Mouse (Mus musculus): ENCODE measurements around the gene Nprl2.

Nprl2 gene

GRCm38 (mm10) chr9:107553541-107554318 lies 11.7 kb downstream of the Nprl2 start:
- peak; percentile 40 for DNase-seq (ENCODE audit: low read depth)

GRCm38 (mm10) chr9:107554319-107554825 lies 12.3 kb downstream of the Nprl2 start:
- DNase-seq (ENCODE audit: low read depth), result peak; percentile 99

DNA sequence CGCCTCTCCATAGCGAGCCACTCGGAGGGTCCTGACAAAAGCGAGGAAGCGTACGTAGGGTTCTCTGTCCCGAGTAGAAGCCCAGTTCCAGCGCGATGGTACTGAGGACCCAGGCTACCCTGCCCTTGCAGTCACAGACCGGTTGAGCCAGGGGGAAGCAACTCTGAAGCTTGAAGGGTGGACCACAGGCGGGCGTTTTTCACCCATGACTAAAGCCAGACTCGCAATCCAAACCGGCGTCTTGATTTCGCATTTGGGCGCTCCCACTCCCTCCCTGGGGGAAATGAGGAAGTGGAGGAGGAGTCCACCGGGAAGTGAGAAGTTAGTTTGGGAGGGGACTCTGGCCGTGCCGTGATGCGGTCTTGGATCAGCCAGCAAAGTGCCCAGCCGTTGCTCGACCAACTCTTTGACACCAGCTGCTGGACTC lies 13.0 kb downstream of the Nprl2 start:
- peak; percentile 75 for DNase-seq (ENCODE audit: low read depth)

DNA sequence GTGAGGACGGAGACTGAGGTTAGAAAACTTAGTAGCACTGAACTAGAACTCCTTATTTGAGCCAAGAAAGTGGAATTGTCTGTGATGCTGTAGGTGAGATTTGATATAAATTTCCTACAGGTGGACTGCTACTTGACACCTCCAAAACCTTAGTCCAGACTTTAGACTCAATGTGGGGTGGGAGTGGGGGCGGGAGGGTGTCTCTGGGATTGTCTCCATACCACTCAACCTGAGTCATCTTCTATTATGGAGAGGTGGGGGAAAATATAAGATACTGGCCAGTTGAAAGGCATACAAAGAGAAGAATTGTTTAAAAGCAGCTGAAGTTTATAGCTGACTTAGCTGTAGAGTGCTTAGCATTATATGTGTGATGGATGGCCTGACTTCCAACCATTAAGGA lies 13.7 kb downstream of the Nprl2 start:
- no peak for DNase-seq (ENCODE audit: low read depth)

DNA sequence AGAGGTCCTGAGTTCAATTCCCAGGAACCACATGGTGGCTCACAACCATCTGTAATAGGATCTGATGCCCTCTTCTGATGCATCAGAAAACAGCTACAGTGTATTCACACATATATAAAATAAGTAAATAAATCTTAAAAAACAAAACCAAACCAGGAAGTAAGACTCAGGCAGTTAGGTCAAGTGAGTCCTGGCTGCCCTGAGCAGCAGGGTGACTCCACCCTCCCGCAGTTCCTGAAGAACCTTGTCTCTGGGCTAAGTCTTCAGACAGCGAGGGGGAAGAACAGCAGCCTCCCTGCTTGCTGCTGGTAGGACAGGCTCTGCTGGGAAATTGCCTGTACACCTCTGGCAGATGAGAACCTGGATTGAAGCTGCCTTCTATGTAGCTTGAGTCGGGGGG lies 14.3 kb downstream of the Nprl2 start:
- peak; percentile 42 for DNase-seq (ENCODE audit: low read depth)

DNA sequence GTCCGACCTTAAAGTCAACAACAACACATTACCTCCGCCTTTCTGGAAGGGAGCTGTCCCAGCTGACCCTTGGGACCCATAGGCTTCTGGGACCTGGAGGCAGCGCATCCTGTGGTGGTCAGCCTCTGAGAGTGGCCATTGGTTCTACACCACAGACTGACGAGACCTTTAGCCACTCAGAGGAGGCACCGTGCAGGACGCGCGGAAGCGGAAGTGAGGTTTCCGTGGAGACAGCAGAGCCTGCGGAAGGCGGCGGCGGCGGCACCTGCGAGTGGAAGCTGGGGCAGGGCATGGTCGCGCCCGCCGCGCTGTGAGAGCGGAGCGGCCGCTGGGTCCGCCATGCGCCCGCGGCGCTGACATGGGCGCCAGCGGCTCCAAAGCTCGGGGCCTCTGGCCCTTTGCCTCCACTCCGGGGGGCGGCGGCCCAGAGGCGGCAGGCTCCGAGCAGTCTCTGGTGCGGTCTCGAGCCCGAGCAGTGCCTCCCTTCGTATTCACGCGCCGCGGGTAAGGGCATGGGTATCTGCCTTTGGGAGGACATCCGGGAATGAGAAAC lies 21.1 kb downstream of the Nprl2 start, which contains the start of gene Tusc2:
Tusc2 (plus strand) TSS at position 227 of the 553 bp plus-strand sequence.
- peak; percentile 96 for DNase-seq (ENCODE audit: low read depth)

DNA sequence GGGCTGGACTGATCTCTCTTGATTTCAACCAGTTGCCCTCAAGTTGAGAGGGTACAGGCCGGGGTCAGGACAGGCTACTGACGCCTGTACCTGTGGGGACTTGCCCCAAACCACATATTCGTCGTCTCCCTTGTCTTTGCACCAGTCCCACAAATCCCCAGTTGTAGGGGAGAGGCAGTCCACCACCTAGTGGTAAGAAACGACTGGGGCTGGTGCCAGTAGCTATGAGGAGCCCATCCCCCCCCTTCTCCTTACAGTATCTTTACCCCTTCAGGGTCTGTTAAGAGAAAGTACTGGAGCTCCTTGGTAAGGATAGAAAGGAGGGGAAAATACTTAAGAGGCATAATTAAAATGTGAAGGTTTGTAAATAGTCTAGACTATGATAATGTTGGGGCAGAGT lies 23.5 kb downstream of the Nprl2 start:
- peak; percentile 35 for DNase-seq (ENCODE audit: low read depth)

DNA sequence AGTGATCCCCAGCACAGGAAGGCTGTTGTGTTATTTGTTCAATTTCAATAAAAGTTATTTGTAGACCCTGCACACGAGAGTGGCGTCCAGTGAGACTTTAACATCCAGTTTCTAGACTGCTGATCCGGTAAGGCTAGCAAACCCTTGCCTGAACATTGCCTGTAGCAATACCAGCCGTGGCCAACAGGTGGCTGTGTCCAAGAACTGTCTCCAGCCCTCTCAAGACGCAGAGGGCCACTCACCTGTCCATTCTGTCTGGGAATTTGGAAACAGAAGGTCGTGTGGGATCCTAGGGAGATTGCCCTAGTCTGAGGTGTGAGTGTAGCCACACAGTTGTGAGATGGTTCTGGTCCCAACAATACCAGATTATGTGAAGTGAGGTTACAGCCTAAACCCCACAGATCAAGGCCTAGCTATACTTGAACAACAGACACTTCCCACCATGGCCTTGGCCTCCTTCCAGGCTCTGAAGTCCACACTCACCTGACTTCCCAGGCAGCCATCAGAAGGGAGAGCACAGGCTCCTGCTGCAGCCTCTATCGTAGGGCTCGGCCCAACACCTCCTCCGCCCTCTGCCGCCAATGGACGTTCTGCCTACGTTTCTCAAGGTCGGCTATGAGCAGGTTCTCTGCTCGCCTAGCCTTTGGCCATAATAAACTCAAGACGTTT lies 24.1 kb downstream of the Nprl2 start:
- peak; percentile 79 for DNase-seq (ENCODE audit: low read depth)

- DNase-seq (ENCODE audit: low read depth), result no peak
Measured at GRCm38 (mm10) chr9:107566855-107567254, 24.8 kb downstream of the Nprl2 start.

DNA sequence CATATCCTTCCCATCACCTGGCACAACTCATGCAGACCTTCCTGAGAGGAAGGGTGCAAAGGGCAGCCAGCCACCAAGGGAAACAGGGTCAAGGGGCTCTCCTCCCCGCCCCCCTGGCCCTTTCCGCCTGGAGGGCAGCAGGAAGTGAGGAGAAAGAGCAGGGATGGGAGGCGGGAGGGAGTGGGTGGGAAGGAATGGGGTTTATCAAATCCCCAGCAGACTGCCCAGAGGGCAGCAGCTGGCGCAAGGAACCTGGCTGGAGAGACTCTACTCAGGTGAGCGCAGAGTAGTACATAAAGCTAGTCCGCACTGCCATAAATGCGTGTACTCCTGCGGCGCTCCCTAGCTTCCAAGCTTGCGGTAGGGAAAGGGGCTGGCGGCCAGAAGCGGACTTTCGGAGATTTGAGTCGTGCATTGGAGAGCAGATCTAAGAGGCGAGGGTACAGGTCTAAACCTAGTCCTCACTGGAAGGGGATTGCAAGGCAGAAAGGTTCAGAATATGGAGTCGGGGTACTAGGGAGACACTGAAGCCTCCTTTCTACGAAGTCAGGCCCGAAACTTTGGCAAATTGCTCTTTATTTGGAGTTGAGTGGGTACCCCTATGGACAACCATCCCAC lies 25.8 kb downstream of the Nprl2 start, which contains the start of gene Hyal2:
Hyal2 (plus strand) TSS at position 244 of the 618 bp plus-strand sequence.
- DNase-seq (ENCODE audit: low read depth), result no peak

- DNase-seq (ENCODE audit: low read depth), result peak; percentile 92
Measured at GRCm38 (mm10) chr9:107568331-107569261, 26.6 kb downstream of the Nprl2 start.

DNA sequence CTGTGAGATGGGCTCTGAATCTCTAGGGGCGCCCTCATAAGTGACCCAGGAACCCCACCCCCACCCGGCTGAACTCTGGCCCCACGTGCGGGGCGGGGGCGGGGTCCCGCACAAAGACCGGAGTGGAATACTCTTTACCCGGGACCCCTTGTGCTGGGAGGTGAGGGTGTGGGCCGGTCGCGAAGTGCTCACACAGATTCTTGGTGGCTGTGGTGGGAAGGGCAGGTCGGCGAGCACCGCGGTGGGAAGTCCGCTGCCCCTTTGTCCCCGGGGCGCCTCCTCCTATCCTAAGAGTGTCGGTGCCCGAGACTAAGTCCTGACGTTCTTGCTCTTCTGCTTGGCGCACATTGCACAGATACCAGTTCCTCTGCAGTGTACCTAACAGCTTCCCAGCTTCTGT lies 27.2 kb downstream of the Nprl2 start:
- no peak for DNase-seq (ENCODE audit: low read depth)

DNA sequence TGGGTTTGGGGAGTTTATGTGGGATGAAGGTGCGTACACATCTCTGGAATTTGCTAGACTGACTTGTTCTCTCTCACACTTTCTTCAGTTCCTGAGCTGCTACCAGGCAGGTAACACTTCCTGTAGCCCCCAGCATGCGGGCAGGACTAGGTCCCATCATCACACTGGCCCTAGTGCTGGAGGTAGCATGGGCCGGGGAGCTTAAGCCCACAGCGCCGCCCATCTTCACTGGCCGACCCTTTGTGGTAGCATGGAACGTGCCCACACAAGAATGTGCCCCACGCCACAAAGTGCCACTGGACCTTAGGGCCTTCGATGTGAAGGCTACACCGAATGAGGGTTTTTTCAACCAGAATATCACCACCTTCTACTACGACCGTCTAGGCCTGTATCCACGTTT lies 28.0 kb downstream of the Nprl2 start:
- DNase-seq (ENCODE audit: low read depth), result no peak

DNA sequence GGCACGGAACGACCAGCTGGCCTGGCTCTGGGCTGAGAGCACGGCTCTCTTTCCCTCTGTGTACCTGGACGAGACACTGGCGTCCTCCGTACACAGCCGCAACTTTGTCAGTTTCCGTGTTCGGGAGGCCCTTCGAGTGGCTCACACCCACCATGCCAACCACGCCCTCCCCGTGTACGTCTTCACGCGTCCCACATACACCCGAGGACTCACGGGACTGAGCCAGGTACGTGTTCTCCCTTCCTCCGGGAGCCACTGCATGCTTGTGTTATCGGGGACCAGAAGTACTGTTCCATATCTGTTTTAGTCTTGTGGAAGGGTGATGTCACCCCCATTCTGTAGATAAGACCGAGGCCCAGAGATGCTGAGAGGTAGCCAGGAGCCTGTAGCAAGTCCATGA lies 28.8 kb downstream of the Nprl2 start:
- no peak for DNase-seq (ENCODE audit: low read depth)

- DNase-seq (ENCODE audit: low read depth), result no peak
Measured at GRCm38 (mm10) chr9:107571534-107572326, 29.7 kb downstream of the Nprl2 start.

DNA sequence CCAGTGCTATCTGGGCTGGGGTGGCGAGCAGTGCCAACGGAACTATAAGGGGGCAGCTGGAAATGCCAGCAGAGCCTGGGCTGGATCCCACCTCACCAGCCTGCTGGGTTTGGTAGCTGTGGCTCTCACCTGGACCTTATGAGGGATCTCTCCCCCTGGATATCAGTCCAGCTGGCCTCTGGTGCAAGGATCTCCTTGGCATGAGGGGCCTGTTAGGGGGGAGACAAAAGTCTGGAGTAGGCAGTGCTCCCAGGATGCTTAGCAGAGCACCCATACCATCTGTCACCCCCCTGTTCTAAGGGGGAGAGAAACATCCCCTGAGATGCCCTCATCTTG lies 30.3 kb downstream of the Nprl2 start:
- no peak for DNase-seq (ENCODE audit: low read depth)

- peak; percentile 57 for DNase-seq (ENCODE audit: low read depth)
Measured at GRCm38 (mm10) chr9:107573774-107574173, 31.7 kb downstream of the Nprl2 start.

DNA sequence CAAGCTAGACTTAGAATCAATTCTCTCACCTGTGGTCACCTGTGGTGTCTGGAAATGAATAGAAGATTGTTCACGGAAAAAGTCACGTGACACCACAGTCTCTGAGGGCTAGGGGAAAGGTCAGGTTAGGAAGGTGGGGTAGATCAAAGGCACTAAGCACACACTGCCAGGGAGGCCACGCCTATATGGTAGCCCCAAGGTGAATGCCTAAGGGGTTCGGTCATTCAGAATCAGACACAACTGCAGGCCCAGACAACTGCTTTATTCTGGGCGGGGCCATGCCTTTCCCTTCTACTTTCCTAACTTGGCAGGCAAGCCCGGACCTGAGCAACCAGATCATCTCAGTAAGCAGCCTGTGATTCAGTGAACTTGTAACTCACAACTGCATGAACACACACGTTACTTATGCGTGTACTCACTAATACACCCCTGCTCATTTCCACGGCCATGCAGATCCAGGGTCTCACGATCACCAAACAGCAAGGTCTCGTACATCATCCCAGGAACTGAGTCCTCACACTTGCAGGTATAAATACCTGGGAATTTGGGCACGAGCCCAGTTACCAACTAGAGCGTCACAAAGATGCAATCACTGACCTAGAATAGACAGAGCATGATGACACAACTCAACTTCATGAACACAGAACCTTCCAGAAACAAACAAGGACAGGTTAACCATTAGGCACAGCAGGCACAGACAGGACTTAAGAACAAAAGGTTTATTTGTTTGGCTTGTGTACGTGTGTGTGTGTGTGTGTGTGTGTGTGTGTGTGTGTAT lies 33.7 kb downstream of the Nprl2 start:
- DNase-seq (ENCODE audit: low read depth), result no peak

- DNase-seq (ENCODE audit: low read depth), result peak; percentile 71
Measured at GRCm38 (mm10) chr9:107576357-107577107, 34.5 kb downstream of the Nprl2 start, which contains the start of gene Hyal1. Hyal1 (plus strand) TSS chr9:107576927.
